Mouse (Mus musculus): ENCODE measurements around the gene Dpp9.

The Dpp9 gene

GRCm38 (mm10) chr17:56139858-56140595 is 78.7 kb downstream of the Dpp9 start, which contains the start of gene Sema6b:
Gene Sema6b, minus strand, starts transcription at chr17:56140343.
- no peak for DNase-seq (ENCODE audit: low spot score in 2 of 2)

GRCm38 (mm10) chr17:56139355-56139754 is 79.3 kb downstream of the Dpp9 start:
- no peak for DNase-seq (ENCODE audit: low spot score in 2 of 2)

- no peak for DNase-seq (ENCODE audit: low spot score in 2 of 2)
Observed at GRCm38 (mm10) chr17:56137839-56138613, 80.7 kb downstream of the Dpp9 start.
